Mouse (Mus musculus) testis, adult 2 months (tissue): ENCODE measurements around the gene Timm13. TPM values are rescaled to one million over a fixed set of nuclear protein-coding genes. Genes with fewer than 3 reads are reported as not detected.

Source experiments
- H3K27ac ChIP-seq: fragments of 200-500 bp; 2 replicates; pipeline ENCODE4 v1.5.1; 2012; ENCODE audit warnings: low read depth, low read length; ENCODE audit not compliant: control insufficient read depth, insufficient read depth
- H3K27me3 ChIP-seq: fragments of 200-500 bp; 2 replicates; pipeline ENCODE4 v1.6.1; 2012; ENCODE audit warnings: mild to moderate bottlenecking, low read length, moderate library complexity; ENCODE audit not compliant: control insufficient read depth, insufficient read depth
- H3K36me3 ChIP-seq: fragments of 200-500 bp; 2 replicates; pipeline ENCODE4 v1.6.1; 2012; ENCODE audit warnings: mild to moderate bottlenecking, low read length; ENCODE audit not compliant: control insufficient read depth, insufficient read depth
- H3K4me1 ChIP-seq: fragments of 200-500 bp; 2 replicates; pipeline ENCODE4 v1.6.1; 2012; ENCODE audit warnings: low read length; ENCODE audit not compliant: control insufficient read depth, insufficient read depth
- H3K4me3 ChIP-seq: fragments of 200-500 bp; 2 replicates; pipeline ENCODE4 v1.5.1; 2012; ENCODE audit warnings: low read depth, mild to moderate bottlenecking, low read length, moderate library complexity, mixed read lengths; ENCODE audit not compliant: control insufficient read depth
- CTCF ChIP-seq: fragments of 200-500 bp; IDR thresholded peaks from 2 replicates; pipeline ENCODE4 v1.5.1; 2012; ENCODE audit warnings: low read depth, mild to moderate bottlenecking, inconsistent platforms, low read length, moderate library complexity; ENCODE audit not compliant: control insufficient read depth, insufficient read depth, insufficient replicate concordance
- POLR2A ChIP-seq: fragments of 200-500 bp; IDR thresholded peaks from 2 replicates; pipeline ENCODE4 v1.6.1; 2012; ENCODE audit warnings: low read depth, mild to moderate bottlenecking, inconsistent platforms, low read length, moderate library complexity; ENCODE audit not compliant: control insufficient read depth
- polyA plus RNA-seq: library from polyadenylated mRNA; depleted of rRNA; stranded (reverse); fragments of >200 nt; gene quantifications from 2 replicates; pipeline ENCODE4 v1.2.3, GENCODE M21; 2012

The Timm13 gene
- polyA plus RNA-seq, 1 experiment, result 76.7 TPM

GRCm38 (mm10) chr10:80896581-80897485, 3.9 kb downstream of the Timm13 start:
- H3K27me3 ChIP-seq, result no peaks in the 10 kb centered on the region
- H3K27ac ChIP-seq, result no peak overlapping the region
- H3K4me3 ChIP-seq, result peak overlapping the region; percentile 82
- peaks cover 34% of the 10 kb centered on the region for H3K4me1 ChIP-seq
- TF ChIP-seq CTCF, result no peak
- no peak for TF ChIP-seq POLR2A
- no peaks in the 10 kb centered on the region for H3K36me3 ChIP-seq

- H3K27ac ChIP-seq, result no peak overlapping the region
- H3K36me3 ChIP-seq, result no peaks in the 10 kb centered on the region
- peaks cover 29% of the 10 kb centered on the region for H3K4me1 ChIP-seq
- 0 out of 2 replicates have a peak overlapping the region, but pooled peaks have one; percentile 82 for H3K4me3 ChIP-seq
- TF ChIP-seq POLR2A (no peak), CTCF (no peak)
- H3K27me3 ChIP-seq, result no peaks in the 10 kb centered on the region
Measured at GRCm38 (mm10) chr10:80895697-80896096, 5.1 kb downstream of the Timm13 start.

GRCm38 (mm10) chr10:80895100-80895499, 5.7 kb downstream of the Timm13 start:
- Histone ChIP-seq H3K4me3 (no peak overlapping the region), H3K4me1 (peaks cover 29% of the 10 kb centered on the region), H3K27me3 (no peaks in the 10 kb centered on the region), H3K27ac (no peak overlapping the region), H3K36me3 (no peaks in the 10 kb centered on the region)
- TF ChIP-seq POLR2A (no peak), CTCF (no peak)

DNA sequence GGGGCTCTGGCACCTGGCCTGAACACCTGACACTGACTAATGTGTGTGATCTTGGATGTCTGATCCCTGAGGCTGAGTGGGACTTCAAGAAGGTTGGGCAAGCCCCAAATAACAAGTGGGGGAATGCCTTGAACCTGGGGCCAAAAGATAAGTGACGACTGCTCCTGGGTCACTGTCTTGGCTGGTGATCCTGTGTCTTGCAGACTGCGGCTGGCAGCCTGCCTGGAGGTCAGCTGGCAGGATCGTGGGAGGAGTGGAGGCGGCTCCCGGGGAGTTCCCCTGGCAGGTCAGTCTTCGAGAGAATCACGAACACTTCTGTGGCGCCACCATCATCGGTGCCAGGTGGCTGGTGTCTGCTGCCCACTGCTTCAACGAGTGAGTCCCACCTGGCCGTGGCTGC, 13.6 kb downstream of the Timm13 start:
- Histone ChIP-seq H3K27ac (no peak overlapping the region), H3K36me3 (no peaks in the 10 kb centered on the region)
- no peak for TF ChIP-seq CTCF
- TF ChIP-seq POLR2A, result no peak

GRCm38 (mm10) chr10:80881301-80881700, 19.5 kb downstream of the Timm13 start:
- no peaks in the 10 kb centered on the region for H3K27me3 ChIP-seq
- TF ChIP-seq CTCF (peak; percentile 96), POLR2A (no peak)
- H3K4me1 ChIP-seq, result peaks cover 3% of the 10 kb centered on the region
- H3K36me3 ChIP-seq, result no peaks in the 10 kb centered on the region
- H3K27ac ChIP-seq, result no peak overlapping the region
- H3K4me3 ChIP-seq, result no peak overlapping the region

More for the DNA sequence above, 13.6 kb downstream of the Timm13 start:
- Histone ChIP-seq H3K4me1 (peaks cover 4% of the 10 kb centered on the region), H3K4me3 (no peak overlapping the region), H3K27me3 (no peaks in the 10 kb centered on the region)

DNA sequence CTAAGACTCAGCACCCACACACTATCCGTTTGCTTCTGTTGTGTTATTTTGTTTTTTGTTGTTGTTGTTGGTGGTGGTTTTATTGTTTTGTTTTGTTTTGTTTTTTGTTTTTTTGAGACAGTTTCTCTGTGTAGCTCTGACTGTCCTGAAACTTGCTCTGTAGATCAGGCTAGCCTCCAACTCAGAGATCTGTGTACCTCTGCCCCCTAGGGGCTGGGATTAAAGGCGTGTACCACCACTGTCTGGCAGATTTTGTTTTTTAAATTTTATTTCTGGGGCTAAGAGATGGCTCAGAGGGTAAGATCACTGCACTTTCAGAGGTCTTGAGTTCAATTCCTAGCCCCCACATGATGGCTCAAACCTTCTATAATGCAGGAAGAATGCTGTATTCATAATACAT, 19.9 kb downstream of the Timm13 start:
- H3K4me3 ChIP-seq, result no peak overlapping the region; the same call in 1 of the 2 replicates
- no peak overlapping the region for H3K27ac ChIP-seq
- H3K4me1 ChIP-seq, result peaks cover 3% of the 10 kb centered on the region
- no peaks in the 10 kb centered on the region for H3K27me3 ChIP-seq
- TF ChIP-seq POLR2A (no peak), CTCF (no peak)
- no peaks in the 10 kb centered on the region for H3K36me3 ChIP-seq

- Histone ChIP-seq H3K36me3 (no peaks in the 10 kb centered on the region), H3K27ac (no peak overlapping the region), H3K4me3 (no peak overlapping the region; the same call in 1 of the 2 replicates), H3K27me3 (no peaks in the 10 kb centered on the region), H3K4me1 (peaks cover 3% of the 10 kb centered on the region)
- no peak for TF ChIP-seq POLR2A
- TF ChIP-seq CTCF, result peak; percentile 99; the same call in 1 of the 2 replicates
Measured at GRCm38 (mm10) chr10:80880131-80880641, 20.6 kb downstream of the Timm13 start.
